Mouse (Mus musculus): ENCODE results near the gene Etv6.

DNA sequence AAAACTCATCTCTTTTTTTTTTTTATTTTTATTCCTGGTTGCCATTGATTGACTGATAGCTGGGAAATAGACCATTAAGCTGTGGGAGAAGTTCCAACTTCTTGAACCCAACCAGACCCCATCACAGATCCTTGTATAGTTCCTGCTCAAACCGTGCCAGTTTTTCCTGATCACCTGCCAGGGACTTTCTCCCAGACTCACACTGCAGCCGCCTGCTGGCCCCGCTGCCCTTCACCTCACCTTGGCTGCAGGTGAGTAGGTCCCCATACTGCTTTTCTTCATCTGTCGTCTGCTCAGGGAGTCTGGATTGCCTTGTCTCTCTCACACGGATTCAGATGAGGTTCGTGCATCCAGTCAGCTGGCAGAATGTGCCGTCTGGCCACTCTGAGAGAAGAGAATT, 18.1 kb downstream of the Etv6 start:
- TF ChIP-seq CTCF (IDR thresholded peaks at IDR 0.05; ENCODE audit: low read depth) (no peak), EP300 (IDR thresholded peaks at IDR 0.05; ENCODE audit: low read depth) (no peak)

Measured in heart, postnatal 0 days (tissue).